Mouse (Mus musculus): ENCODE data around the gene Sgo1. TPM values are rescaled to one million over a fixed set of nuclear protein-coding genes. Genes with fewer than 3 reads are reported as not detected.

Sgo1 gene
- 0.37 to 0.73 TPM (median 0.53 TPM) in 4 replicates for total RNA-seq (2023)

DNA sequence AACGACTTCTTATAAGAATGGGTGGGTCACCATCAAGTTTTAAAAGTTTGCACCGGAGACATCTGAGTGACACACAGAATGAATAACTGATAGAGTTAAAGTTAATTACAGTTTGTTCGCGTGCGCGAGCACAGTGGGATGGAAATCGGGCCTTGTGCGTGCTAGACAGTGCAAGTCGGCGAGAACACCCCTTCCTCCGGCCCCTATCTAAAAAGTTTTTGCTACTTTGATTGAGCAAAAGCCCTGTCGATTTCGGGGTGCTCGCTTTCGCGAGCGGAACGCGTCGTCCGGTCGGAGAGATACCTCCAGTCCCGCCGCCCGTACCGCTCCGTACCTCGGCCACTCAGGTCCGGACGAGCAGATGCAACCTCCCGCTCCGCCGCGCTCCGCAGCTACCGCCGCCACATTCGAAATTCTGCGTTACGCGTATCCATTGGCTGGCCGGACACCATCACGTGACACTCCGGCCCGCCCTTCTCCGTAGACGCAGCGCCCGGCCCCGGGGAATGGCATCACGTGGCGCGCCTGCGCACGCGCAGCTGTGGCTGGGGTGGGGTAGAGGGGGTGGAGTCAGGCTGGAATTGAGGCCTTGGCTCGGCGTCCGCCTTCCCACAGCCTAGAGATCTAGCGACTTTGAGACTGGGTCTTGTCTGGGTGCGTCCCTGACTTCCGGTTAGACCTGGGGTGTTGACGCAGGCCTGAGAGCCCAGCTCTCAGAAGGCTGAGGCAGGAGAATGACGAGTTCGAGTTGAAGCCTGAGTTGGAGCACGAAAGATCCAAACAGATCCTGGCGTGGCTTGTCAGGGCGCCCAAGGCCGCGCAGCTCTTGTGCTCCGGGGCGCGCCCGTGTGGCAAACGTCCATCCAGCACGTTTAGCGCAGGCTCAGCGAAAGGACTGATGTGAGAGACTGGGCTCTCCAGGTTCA is at the start of gene Sgo1:
Gene Sgo1 (minus strand): TSS at position 457 of the 926 bp plus-strand sequence.

Other genes starting within 250 kb of the Sgo1 start
- gene Efhb, start 226.0 kb downstream of the Sgo1 start, total RNA-seq (2023) = 0.39 to 0.63 TPM (median 0.53 TPM) in 4 replicates
- 82.2 to 86.4 TPM (median 85.3 TPM) in 4 replicates for gene Rab5a, start 210.1 kb downstream of the Sgo1 start, total RNA-seq (2023)
- not detected in 4 replicates for gene Pp2d1, start 149.9 kb downstream of the Sgo1 start, total RNA-seq (2023)
- 28.3 to 49.5 TPM (median 39.7 TPM) in 4 replicates for gene Kat2b, start 122.5 kb downstream of the Sgo1 start, total RNA-seq (2023)
- not detected in 4 replicates for gene Sult1c2, start 157.0 kb upstream of the Sgo1 start, total RNA-seq (2023)